Mouse (Mus musculus) lung, embryonic 15.5 days (tissue): ENCODE measurements around the gene Ube2e1. TPM values are rescaled to one million over a fixed set of nuclear protein-coding genes. Genes with fewer than 3 reads are reported as not detected.
"Not testable (repeated sequence)": the region's sequence is repeated elsewhere in the genome, so short reads cannot be mapped to it uniquely, and the experiment has no call there.

Source experiments
- ATAC-seq: fragments of 200-750 bp; cut with Nextera tagmentation; 2 replicates; pipeline ENCODE4 v1.8.0; 2017; ENCODE audit warnings: moderate number of reproducible peaks, borderline replicate concordance; ENCODE audit not compliant: low FRiP score, low TSS enrichment; ENCODE audit errors: extremely low read depth
- H3K27ac ChIP-seq: fragments of 300-500 bp; sonication (generic); 2 replicates; pipeline ENCODE4 v1.5.1; 2015; ENCODE audit warnings: moderate library complexity, mild to moderate bottlenecking, inconsistent platforms
- H3K27me3 ChIP-seq: fragments of 300-500 bp; sonication (generic); 2 replicates; pipeline ENCODE4 v1.6.1; 2015; ENCODE audit warnings: inconsistent platforms
- H3K36me3 ChIP-seq: fragments of 300-500 bp; sonication (generic); 2 replicates; pipeline ENCODE4 v1.6.1; 2015; ENCODE audit warnings: inconsistent platforms
- H3K4me1 ChIP-seq: fragments of 300-500 bp; sonication (generic); 2 replicates; pipeline ENCODE4 v1.6.1; 2015; ENCODE audit warnings: inconsistent platforms
- H3K4me2 ChIP-seq: fragments of 300-500 bp; sonication (generic); 2 replicates; pipeline ENCODE4 v1.6.1; 2015; ENCODE audit warnings: inconsistent platforms, mild to moderate bottlenecking, moderate library complexity
- H3K4me3 ChIP-seq: fragments of 300-500 bp; sonication (generic); 2 replicates; pipeline ENCODE4 v1.5.1; 2015; ENCODE audit warnings: mild to moderate bottlenecking, inconsistent platforms
- H3K9ac ChIP-seq: fragments of 300-500 bp; sonication (generic); 2 replicates; pipeline ENCODE4 v1.6.1; 2015; ENCODE audit warnings: inconsistent platforms
- H3K9me3 ChIP-seq: fragments of 300-500 bp; sonication (generic); 2 replicates; pipeline ENCODE4 v1.6.1; 2016; ENCODE audit warnings: inconsistent platforms
- WGBS: fragments of 180-500 bp; shearing (Covaris S2); methylation state at CpG from one replicate; pipeline ENCODE4 v1.1.7; 2015; 5-methylcytosine and 5-hydroxymethylcytosine counted together
- polyA plus RNA-seq: library from polyadenylated mRNA; unstranded; fragments of >200 nt; fragmentation: Nextera tagmentation; extraction: Ambion mirVana; gene quantifications from 2 replicates; pipeline ENCODE4 v1.2.1, GENCODE M21; 2015

Ube2e1 gene
- polyA plus RNA-seq, 1 experiment from 2014 or later: 135 TPM

DNA sequence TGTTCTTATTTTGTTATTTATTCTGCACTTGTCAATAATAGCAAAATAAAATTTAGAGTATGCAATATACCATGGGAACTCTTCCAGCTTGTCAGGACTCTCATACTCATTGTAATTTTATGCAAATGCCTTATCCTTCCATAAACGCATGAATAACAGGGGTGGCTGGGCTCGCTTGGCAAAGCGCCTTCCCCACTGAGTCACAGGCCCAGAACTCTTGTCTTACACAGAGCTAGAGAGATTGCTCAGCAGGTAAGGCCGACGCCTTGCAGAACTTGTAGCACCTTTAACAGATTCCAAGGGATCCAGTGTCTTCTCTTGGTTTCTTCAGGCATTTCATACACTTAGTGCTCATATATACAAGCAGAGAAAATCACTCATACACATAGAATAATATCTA lies 51.3 kb downstream of the Ube2e1 start:
- no peak overlapping the region for H3K4me2 ChIP-seq
- H3K4me1 ChIP-seq: no peaks in the 10 kb centered on the region
- ATAC-seq: no peak
- H3K9me3 ChIP-seq: no peaks in the 10 kb centered on the region
- no peak overlapping the region for H3K27ac ChIP-seq
- no peak overlapping the region for H3K4me3 ChIP-seq
- H3K36me3 ChIP-seq: peaks cover 39% of the 10 kb centered on the region
- no peak overlapping the region for H3K9ac ChIP-seq
- WGBS: 82% methylated on average over 5 of the region's 5 CpGs
- H3K27me3 ChIP-seq: no peaks in the 10 kb centered on the region

DNA sequence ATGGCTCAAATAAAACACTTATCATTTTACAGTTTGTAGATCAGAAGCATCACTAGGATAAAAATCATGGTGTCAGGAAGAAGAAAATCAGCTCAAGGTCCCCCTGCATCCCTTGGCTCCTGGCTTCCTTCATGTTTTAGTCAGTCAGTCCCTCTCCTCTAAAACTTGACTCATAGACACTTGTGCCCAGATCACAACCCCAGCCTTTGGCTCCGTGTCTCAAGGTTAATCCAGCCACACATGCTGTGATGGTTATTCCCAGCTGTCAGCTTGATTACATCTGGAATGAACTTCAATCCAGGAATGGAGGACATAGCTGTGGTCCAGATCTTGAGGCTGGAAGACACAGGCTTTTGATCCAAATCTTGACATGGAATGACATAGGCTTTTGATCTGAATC lies 57.1 kb downstream of the Ube2e1 start:
- no peak overlapping the region for H3K27ac ChIP-seq
- H3K9me3 ChIP-seq: no peaks in the 10 kb centered on the region
- no peak for ATAC-seq
- no peaks in the 10 kb centered on the region for H3K27me3 ChIP-seq
- peaks cover 18% of the 10 kb centered on the region for H3K36me3 ChIP-seq
- no peak overlapping the region for H3K4me3 ChIP-seq
- no peak overlapping the region for H3K4me2 ChIP-seq
- H3K4me1 ChIP-seq: peaks cover 8% of the 10 kb centered on the region
- no peak overlapping the region for H3K9ac ChIP-seq
- 76% methylated on average over 1 of the region's 1 CpGs for WGBS

DNA sequence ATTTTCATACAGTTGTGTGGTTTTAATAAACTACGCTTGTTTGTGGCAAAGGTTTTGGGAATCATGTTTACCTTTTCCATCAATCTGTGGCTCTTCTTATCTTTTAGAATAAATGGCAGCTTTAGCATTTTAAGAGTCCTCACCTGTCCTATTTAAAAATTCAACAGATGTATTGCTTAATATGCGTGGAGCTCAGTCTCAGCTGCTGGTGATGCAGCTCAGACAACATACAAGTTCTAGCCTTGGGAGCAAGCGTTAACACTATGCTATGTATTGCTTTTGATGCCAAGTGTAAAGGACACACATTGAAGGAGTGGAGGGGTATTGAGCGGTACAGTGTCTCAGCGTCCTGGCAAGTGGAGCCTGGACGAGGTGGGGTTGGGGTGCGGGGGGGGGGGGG lies 60.0 kb downstream of the Ube2e1 start:
- 3% methylated on average over 7 of the region's 7 CpGs for WGBS
- Histone ChIP-seq H3K9ac (peak overlapping the region; percentile 59), H3K4me1 (peaks cover 11% of the 10 kb centered on the region), H3K36me3 (peaks cover 17% of the 10 kb centered on the region), H3K27ac (no peak overlapping the region), H3K4me3 (peak overlapping the region; percentile 91), H3K9me3 (no peaks in the 10 kb centered on the region), H3K4me2 (peak overlapping the region; percentile 70), H3K27me3 (no peaks in the 10 kb centered on the region)
- no peak for ATAC-seq

DNA sequence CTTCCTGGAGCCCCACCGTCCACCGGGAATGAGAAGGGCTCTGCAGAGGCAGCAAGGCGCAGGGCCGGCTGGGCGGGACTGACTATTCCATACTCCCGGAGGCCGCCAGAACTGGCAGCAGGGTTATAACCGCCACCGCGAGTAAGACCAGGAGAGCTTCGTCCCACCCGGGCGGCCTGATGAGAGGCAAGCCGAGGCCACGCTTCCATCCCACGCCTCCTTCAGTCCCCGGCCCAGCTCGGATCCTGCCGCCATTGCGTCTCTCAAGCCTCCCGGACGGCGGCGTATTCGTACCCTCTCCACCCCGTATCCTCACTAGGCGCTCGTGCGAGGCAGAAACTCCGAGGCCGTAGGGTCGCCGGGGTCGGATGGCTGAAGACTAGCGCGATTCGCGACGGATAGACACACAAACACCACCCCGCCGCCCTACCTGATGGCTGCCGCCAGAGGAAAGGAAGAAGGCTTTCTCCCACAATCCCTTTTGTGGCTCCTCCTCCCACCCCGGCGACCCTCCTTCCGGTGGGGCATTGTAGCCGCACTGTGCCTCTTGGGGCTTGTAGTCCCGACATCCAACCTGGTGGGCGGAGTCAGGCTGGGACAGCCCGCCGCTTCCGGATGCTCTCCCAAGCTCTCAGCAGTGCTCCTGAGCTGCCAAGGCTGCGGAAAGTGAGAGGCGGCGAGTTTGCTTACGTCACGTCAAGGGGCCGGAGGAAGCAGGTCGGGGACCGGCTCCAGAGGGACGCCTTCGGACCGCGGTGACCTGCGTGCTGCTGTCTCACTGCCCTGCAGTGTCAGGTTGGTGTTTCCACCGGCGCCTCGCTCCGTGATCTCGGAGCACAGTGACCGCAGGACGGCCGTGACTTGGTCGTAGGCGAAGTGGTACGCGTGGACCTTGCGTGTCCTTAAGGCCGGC lies 60.9 kb downstream of the Ube2e1 start, which contains the start of the genes Nkiras1 and Rpl15:
TSS of gene Nkiras1 (plus strand) at position 608 of the 913 bp plus-strand sequence.
TSS of gene Rpl15 (minus strand) at position 863 of the 913 bp plus-strand sequence.
- Histone ChIP-seq H3K4me2 (peak within 1 kb of the TSS; percentile 70), H3K36me3 (peaks cover 21% of the 10 kb centered on the region), H3K9me3 (no peaks in the 10 kb centered on the region), H3K4me3 (peak within 1 kb of the TSS; percentile 91), H3K4me1 (peaks cover 11% of the 10 kb centered on the region), H3K9ac (peak within 1 kb of the TSS; percentile 94), H3K27ac (peak within 1 kb of the TSS; percentile 75), H3K27me3 (no peaks in the 10 kb centered on the region)
- under 1% methylated on average over 78 of the region's 78 CpGs for WGBS
- peak; percentile 100 for ATAC-seq

DNA sequence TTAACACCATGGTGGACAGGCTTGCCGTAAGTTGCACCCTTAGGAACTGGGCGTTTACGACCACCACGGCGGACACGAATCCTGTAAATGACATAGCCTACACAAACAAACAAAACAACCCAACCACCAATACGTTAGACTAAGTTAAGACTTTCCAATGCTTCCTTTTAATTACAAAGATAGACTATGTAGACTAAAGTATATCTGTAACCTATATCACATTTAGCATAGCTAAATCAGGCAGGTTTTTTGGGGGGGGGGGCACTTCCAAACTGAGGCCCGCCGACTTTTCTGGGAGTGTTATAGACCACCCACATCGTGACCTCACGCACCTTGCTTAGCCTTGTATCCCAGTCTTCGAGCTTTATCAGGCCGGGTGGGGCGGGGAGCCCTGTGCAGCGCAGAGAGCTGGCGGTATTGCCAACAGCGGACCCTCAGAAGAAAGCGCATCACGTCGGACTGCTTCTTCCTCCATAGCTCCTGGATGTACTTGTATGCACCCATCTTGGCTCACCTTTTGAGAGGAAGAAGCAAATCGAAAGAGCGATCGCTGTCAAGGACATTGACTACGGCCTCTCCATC lies 61.6 kb downstream of the Ube2e1 start:
- Histone ChIP-seq H3K27ac (peak overlapping the region; percentile 75), H3K4me3 (peak overlapping the region; percentile 91), H3K9ac (peak overlapping the region; percentile 94), H3K4me1 (peaks cover 11% of the 10 kb centered on the region), H3K36me3 (peaks cover 25% of the 10 kb centered on the region), H3K4me2 (peak overlapping the region; percentile 70)
- under 1% methylated on average over 24 of the region's 24 CpGs for WGBS
- H3K9me3 ChIP-seq, H3K27me3 ChIP-seq, ATAC-seq: not testable (repeated sequence)

DNA sequence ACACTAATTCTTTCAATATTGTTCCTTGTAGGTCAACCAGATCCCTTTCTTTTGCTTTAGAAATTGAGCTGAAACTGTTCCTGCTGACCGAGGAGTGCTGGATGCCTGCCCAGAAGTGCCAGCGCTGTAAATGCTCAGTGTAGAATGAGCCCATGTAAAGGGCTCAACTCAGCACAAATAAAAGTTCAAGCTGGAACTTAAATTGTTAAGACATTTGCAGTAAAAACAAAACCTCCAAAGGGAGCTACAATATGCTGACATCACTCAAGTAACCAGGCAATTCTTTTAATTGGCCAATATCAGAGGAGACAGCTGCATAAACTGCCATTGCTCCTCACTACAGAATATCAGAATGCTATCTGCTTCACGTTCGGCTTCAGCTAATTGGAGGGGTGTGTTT lies 68.2 kb downstream of the Ube2e1 start:
- peak; percentile 19; the same call in 1 of the 2 replicates for ATAC-seq
- H3K27ac ChIP-seq: no peak overlapping the region
- WGBS: 42% methylated on average over 4 of the region's 4 CpGs

DNA sequence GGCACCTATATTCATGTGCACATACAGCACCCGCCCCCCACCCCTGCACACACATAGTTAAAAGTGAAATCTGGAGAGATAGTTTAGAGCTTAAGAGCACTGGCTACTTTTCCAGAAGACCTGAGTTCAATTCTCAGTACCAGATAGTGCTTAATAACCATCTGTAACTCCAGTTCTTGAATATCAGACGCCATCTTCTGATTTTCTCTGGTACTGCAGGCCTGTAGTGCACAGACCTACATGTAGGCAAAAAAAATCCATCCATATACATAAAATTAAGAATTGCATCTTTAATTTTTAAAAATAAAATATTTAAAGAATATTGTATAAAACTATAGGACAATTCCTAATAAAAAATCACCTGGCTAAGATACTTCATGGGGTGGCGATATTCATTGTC lies 70.5 kb downstream of the Ube2e1 start:
- Histone ChIP-seq H3K4me1 (no peaks in the 10 kb centered on the region), H3K27me3 (no peaks in the 10 kb centered on the region), H3K9ac (no peak overlapping the region), H3K4me3 (no peak overlapping the region), H3K4me2 (no peak overlapping the region), H3K36me3 (peaks cover 5% of the 10 kb centered on the region; the same call in 1 of the 2 replicates), H3K27ac (no peak overlapping the region), H3K9me3 (no peaks in the 10 kb centered on the region)
- WGBS: 87% methylated on average over 3 of the region's 3 CpGs
- ATAC-seq: no peak

More for the DNA sequence above, 68.2 kb downstream of the Ube2e1 start:
- Histone ChIP-seq H3K4me3 (no peak overlapping the region), H3K4me2 (no peak overlapping the region), H3K27me3 (no peaks in the 10 kb centered on the region), H3K9me3 (no peaks in the 10 kb centered on the region), H3K9ac (no peak overlapping the region), H3K36me3 (peaks cover 22% of the 10 kb centered on the region), H3K4me1 (no peaks in the 10 kb centered on the region)

DNA sequence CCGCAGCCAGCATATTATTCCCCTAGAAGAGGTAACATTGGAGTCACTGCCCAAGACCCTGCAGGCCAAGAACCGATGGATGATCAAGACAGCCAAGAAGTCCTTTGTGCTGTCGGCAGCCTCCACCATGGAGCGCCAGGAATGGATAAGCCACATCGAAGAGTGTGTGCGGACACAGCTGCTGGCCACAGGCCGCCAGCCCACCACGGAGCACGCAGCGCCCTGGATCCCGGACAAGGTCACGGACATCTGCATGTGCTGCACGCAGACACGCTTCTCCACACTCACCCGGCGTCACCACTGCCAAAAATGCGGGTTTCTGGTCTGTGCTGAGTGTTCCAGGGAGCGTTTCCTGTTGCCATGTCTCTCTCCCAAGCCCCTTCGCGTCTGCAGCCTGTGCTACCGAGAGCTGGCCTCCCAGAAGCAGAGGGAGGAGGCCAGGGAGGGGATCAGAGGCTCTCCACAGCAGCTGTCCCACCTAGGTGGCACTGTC lies 89.0 kb downstream of the Ube2e1 start:
- Histone ChIP-seq H3K9ac (no peak overlapping the region), H3K4me1 (no peaks in the 10 kb centered on the region), H3K27me3 (no peaks in the 10 kb centered on the region), H3K27ac (no peak overlapping the region), H3K36me3 (no peaks in the 10 kb centered on the region), H3K4me3 (no peak overlapping the region), H3K9me3 (no peaks in the 10 kb centered on the region), H3K4me2 (no peak overlapping the region)
- 80% methylated on average over 21 of the region's 21 CpGs for WGBS
- ATAC-seq: no peak

DNA sequence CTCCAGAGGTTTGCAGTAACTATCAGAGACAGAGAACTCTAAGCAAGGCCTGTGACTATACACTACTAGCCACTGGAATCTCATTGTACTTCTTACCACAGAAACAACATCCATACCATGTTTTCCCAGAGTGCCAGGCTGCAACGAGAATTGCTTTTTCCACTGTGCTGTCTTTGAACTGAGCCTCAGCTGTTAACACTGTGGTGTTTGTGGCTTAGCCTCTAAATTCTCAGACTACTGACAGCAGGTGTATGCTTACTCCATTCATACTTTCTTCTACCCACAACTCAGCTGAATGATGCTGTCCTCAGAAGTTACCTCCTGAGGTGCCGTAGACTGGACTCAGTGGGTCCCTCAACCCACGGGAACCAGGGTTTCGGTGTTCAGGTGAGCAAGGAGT lies 89.9 kb downstream of the Ube2e1 start:
- no peaks in the 10 kb centered on the region for H3K27me3 ChIP-seq
- H3K36me3 ChIP-seq: no peaks in the 10 kb centered on the region
- no peak overlapping the region for H3K4me2 ChIP-seq
- H3K9me3 ChIP-seq: no peaks in the 10 kb centered on the region
- H3K27ac ChIP-seq: no peak overlapping the region
- no peak for ATAC-seq
- H3K4me1 ChIP-seq: no peaks in the 10 kb centered on the region
- H3K4me3 ChIP-seq: no peak overlapping the region
- 84% methylated on average over 4 of the region's 4 CpGs for WGBS
- H3K9ac ChIP-seq: no peak overlapping the region

DNA sequence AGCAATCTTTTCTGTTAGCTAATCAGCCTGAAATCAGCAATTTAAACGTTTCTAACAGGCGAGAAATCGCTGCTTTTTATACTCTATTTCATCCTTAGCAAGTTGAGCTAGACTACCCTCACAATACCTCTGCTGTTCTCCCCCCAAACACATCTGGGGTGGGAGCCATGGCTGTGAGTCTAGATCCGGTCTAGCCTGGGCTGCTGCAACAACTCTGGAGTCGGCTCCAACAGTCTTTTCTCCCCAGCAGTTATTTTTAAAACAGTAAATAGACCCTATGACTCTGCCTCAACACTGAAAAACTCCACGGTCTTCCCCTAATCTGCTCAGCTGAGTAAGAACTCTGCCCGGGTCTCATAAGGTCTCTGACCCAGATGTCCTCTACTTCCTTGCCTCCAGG lies 91.5 kb downstream of the Ube2e1 start:
- 65% methylated on average over 7 of the region's 7 CpGs for WGBS

DNA sequence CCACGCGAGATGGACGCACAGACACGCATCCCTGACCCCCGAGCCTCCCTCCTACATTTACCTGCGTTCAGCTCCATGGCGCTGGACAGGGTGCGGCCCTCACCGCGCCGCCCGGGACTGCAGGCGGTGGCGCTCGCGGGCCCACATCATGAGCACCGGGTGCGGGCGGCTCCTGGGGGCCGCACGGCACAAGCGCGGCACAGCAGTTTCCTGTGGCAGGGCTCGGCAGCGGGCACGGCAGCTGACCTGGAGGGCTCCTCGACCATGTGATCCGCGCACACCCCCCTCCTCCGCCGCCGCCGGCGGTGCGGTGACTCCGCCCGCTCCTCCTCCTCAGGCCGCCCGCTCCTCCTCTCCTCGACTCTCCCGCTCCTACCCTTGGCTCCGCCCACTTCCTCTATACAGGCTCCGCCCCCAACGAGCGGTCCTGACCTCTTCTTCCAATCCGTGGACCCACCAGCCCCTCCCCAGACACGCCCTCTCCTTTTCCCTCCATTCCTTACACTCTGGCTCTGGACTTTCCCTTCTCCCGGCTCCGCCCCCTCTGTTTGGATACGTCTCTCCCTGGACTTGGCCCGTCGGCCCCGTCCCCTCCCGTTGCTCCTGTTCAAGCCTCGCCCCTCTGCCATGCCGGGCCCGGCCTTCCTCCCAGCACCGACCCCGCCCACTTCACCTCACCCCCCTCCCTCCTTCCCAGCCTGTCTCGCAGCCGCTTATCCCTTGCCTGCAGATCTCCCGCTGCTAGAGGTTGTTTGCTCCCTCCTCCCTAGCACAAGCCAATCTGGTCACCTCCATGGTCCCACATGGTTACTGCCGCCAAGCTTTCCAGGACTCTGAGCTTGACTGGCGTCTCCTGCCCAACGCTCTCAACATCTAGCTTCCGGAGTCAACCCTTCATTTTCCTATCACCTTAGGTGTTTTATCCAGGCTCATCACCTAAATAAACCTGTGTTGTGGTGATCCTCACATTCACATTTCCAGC lies 92.6 kb downstream of the Ube2e1 start, which contains the start of gene Nr1d2:
TSS of gene Nr1d2 (minus strand) at position 378 of the 982 bp plus-strand sequence.
- Histone ChIP-seq H3K9me3 (no peaks in the 10 kb centered on the region), H3K27me3 (no peaks in the 10 kb centered on the region), H3K4me1 (no peaks in the 10 kb centered on the region), H3K27ac (peak within 1 kb of the TSS; percentile 85), H3K4me2 (peak within 1 kb of the TSS; percentile 91), H3K36me3 (no peaks in the 10 kb centered on the region), H3K4me3 (peak within 1 kb of the TSS; percentile 83), H3K9ac (peak within 1 kb of the TSS; percentile 66)
- under 1% methylated on average over 54 of the region's 66 CpGs for WGBS
- peak; percentile 94 for ATAC-seq

More for the DNA sequence above, 91.5 kb downstream of the Ube2e1 start:
- Histone ChIP-seq H3K4me1 (no peaks in the 10 kb centered on the region), H3K9me3 (no peaks in the 10 kb centered on the region), H3K27me3 (no peaks in the 10 kb centered on the region), H3K4me3 (no peak overlapping the region), H3K27ac (no peak overlapping the region), H3K4me2 (no peak overlapping the region), H3K36me3 (no peaks in the 10 kb centered on the region), H3K9ac (no peak overlapping the region)
- ATAC-seq: no peak
